Mouse (Mus musculus) cerebellum, adult 2 months (tissue): ENCODE measurements at regions not wholly inside any gene's neighbourhood (a gene's known extent, or its start where the extent isn't known, plus 50 kb on each side); places are given as distances from the start of the nearest gene placed in this dataset.
"Not testable (repeated sequence)": the region's sequence is repeated elsewhere in the genome, so short reads cannot be mapped to it uniquely, and the experiment has no call there.

Source experiments
- CTCF ChIP-seq: fragments of 200-500 bp; IDR thresholded peaks from 2 replicates; pipeline ENCODE4 v1.5.1; 2011; ENCODE audit warnings: low read depth, mild to moderate bottlenecking, control low read depth, low read length, moderate library complexity, borderline replicate concordance; ENCODE audit not compliant: insufficient read depth
- POLR2A ChIP-seq: fragments of 200-500 bp; IDR thresholded peaks from 2 replicates; pipeline ENCODE4 v1.6.1; 2011; ENCODE audit warnings: low read length, control low read depth, borderline replicate concordance; ENCODE audit not compliant: insufficient read depth

DNA sequence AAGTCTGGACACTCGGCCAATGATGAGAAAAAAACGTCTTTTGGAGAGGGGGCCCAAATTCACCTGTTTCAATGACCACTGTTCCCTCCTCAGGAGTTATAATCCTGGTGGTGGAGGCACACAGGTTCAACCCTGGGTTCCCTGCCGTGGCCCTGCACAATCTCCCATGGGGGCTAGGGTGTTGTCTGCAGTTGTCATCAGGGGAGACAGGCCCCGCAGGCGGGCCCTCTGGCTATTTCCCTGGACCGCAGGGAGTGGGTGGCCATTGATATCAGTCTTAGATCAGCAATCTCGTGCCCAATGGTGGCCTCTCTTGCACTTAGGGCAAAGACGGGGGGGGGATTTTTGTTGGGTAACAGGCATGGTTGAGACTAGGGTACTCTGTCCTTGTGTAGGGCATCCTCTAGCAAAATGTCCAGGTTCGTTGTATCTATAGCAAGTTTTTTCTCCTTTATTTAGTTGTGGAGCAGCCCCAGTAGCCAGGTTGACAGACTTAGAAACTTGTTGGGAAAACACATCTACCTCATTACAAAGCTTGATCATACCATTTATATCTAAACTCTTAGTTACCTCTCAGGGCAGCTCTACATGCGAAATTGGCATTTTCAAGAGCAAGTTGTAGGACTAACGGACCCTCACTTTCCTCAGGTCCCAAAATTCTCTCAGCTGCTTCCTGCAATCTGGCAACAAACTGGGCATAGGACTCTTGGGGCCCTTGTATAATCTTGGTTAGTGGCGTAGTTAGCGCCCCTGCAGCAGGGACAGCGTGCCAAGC is 66.9 kb upstream of the Zfp709 start:
- not testable (repeated sequence) for TF ChIP-seq POLR2A, CTCF
